Mouse (Mus musculus) thymus, postnatal 0 days (tissue): ENCODE data around the gene Fan1. TPM values are rescaled to one million over a fixed set of nuclear protein-coding genes. Genes with fewer than 3 reads are reported as not detected.

Experiments
- DNase-seq: peaks from one replicate; pipeline ENCODE4 v3.0.0-alpha.2; 2015; ENCODE audit warnings: low spot score
- polyA plus RNA-seq: library from polyadenylated mRNA; unstranded; fragments of >200 nt; fragmentation: Nextera tagmentation; extraction: Ambion mirVana; gene quantifications from 2 replicates; pipeline ENCODE4 v1.2.1, GENCODE M21; 2015

Fan1 gene
- 3.7 and 5.9 TPM in 2 replicates for polyA plus RNA-seq

DNA sequence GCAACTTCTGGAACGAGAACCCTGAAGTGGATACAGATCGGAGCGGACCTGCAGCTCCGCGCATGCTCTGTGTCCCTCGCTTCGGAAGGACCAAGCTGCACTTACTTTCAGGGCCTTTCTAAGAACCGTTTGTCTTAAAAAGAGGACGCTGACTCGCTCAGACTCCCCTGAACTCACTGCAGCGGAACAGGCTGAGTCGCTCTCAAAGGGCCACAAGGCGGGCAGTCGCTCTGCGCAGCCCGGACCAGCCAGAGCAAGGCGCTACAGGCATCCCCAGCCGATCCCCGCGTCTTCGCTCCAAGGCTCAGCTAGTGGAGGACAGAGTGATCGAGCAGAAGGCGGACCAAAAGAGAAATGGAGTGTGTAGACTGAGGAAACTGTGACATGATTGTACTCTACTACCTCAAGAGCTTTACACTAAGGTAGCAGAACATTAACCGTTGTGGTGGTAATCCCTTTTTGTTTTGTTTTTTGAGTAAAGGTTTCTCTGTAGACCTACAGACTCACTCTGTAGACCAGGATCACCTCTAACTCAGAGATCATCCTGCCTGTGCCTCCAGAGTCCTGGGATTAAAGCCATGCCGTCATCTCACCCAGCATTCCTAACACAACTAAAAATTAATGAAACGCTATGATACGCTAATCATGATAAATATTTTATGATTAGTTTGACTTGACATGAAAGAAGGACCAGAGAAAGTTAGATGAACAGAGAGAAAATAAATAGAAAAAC is at the start of gene Fan1:
Fan1 (minus strand) TSS at position 266 of the 733 bp plus-strand sequence.
- peak; percentile 88 for DNase-seq

DNA sequence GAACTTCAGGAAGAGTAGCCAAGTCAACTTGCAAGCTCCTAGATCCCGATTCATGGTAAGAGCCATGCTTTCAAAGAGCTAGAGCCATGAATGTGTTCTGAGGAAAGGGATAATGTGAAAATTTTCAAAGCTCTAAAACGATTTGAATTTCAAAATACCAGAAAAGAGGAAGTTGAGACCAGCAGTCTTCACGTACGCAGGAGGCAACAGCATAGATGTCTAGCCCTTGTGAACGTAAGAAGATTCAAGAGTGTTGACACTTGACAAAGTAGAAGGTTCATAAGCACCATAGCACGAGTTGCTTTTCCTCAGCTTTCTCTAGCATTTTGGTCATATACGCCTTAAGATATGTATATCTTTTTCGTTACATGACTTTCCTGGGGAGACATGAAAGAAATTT is 30.1 kb upstream of the Fan1 start:
- DNase-seq: no peak

DNA sequence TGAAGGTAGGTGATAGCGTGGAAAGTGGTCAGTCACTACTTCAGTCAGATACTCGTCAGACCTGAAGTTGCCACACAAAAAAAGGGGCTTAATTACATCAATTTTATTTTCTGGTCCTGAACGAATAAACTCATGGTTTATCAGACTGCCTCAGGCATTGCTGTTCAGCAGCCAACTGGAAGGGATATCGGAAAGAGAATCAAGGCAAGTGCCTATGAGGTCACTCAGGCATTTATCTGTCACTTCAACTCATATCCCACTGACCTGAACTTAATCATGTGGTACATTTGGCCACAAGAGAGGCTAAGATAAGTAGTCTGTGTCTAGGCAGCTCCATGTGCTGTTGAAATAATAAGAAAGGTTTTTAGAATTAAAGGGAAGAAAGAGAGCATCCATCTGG is 28.6 kb upstream of the Fan1 start:
- DNase-seq: no peak

DNA sequence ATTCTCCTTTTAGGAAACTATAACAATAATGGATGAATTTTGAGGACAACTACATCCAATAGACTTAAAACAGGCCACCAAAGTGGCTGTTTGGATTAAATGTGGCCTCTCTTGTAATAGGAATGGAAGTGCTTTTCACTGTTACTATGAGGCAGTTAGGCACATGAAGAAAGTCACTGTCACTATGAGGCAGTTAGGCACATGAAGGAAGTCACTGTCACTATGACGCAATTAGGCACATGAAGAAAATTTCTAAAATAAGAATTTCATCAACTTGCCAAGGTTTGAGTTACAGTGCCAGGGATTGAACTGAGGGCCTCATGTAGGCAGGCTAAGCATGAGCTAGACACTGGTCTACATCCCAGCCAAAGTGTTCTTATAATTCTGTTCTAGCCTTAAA is 26.8 kb upstream of the Fan1 start:
- DNase-seq: no peak

DNA sequence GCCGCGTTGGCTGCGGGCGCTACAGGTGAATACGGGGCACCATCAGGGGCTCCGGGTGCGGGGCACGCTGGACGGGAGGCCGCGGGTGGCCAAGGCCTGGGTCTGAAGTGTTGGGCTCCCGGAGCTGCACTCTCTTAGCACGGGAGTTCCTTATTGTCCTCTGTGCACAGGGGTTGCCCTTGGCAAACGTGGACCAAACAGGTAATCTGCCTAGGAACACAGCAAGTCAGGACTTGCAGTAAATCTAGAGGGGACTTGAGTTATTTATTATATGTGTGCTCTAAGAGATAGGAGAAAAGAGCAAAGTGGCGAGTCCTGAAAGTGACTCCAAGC is 18.9 kb upstream of the Fan1 start:
- DNase-seq: no peak

DNA sequence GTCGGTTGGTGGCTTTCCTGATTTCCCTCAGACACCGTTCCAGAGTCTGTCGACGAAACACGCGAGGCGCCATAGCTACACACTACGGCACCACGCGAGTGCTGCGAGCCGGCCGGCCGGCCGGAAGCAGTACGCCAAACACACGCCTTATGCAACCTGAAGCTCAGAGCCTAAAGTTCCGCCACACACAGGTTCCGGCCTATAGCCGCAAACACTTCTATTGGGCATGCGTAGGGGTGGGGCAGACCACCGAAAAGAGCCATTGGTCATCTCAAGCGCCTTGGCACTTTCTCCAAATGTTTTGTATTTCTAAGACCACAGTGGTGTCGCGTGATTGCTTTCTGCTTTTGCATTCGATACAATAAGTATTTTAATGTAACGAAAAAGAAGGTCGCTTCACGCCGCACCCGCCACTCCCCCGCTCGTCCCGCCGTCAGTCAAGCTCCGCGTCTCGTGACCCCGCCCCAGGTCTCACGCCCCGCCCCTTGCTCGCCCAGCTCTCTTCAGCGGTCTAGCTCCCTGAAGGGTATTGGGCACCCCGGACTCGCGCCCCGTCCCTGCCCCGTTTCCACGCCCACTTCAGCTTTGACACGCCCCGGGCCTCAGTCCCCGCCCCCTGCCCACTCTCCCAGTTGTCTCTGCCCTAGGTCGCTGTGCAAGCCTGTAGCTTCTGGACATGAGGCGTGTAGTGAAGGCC is 18.4 kb upstream of the Fan1 start, which contains the start of the genes Mphosph10 and Mcee:
Mphosph10 (minus strand) TSS at position 147 of the 697 bp plus-strand sequence.
Mcee (plus strand) TSS at position 486 of the 697 bp plus-strand sequence.
- DNase-seq: peak; percentile 95

DNA sequence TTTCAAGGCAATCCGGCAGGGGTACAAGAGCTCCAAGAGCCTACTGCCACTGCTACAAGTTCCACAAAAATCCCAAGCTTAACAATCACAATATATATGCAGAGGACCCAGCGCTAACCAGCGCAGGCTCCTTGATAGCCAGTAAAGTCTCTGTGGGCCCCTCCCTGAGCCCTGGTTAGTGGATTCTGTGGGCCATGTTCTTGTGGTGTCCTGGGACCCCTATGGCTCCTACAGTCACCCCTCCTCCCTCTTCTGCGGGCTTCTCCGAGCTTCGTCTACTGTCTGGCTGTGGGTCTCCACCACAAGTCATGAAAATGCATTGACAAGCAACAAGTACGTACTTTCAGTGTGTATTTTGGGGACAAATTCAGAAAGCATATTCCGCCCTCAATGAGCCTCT is 17.6 kb upstream of the Fan1 start:
- no peak for DNase-seq

DNA sequence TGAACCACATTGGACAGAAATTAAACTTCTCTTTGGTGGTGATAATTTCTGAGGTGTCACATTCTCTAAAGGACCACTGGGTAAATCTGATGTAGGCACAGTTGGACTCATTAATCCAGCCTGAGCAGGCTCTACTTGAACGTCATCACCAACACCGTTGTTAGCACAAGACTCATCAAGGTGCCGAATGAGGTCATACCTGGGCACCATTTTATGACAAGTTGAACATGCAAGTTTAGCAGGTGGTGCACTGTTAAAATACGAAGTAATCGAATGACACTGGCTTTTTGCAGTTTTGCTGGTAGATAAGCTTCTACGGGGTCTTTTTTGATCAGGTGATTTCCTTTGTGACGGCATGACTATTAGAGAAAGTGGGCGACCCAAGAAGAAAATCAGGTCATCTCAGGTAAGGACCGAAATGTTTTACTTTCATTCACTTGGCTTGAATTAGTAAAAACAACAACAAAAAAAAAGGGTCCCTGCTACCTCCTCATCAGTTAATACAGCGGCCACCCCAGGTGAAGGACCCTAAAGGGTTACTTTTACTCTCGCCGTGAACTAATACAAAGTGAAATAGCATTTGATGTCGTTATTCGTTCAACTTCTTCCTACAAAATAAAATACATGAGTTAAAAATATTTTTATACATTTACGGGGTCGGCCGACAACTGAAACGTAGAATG is 607 bp downstream of the Fan1 start:
- DNase-seq: no peak

DNA sequence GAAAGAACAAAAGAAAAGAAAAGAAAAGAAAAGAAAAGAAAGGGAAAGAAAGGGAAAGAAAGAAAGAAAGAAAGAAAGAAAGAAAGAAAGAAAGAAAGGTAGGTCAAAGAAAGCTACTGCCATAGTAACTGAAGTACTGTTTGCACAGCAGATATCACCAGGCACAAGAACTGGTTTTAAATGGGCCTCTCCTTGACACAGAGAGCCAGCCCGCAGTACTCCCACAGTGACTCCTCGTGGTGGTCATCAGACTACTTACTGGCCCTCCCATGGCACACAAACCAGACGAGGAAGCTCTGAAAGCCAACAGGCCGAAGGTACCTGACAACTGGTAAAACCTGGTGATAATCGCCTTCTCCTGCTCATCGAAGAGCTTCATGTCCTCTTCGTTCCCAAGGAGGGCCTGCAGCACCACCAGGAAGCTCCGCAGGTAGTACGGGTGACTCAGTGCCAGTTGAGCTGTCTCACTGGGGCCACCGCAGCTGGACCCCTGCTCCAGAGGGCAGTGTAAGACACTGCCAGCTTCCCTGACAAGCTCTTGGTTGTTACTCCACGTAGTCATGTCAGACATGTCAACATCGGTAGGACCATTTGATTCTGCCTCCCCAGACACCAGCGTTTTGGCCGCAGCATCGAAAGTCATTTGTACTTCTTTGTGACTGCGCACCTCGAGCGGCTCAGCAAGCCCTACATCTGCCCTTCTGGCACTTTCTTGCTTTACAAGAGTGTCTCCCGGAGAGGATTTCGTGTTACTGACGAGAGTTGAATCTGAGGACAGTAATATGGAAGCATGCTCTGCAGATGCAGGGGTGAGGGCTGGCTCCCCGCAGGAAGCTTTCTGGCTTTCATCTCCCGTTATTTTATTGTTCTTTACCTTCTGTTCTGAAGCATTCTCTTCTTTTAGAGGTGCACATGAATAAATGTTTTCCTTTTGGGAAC is 1.7 kb downstream of the Fan1 start:
- no peak for DNase-seq

DNA sequence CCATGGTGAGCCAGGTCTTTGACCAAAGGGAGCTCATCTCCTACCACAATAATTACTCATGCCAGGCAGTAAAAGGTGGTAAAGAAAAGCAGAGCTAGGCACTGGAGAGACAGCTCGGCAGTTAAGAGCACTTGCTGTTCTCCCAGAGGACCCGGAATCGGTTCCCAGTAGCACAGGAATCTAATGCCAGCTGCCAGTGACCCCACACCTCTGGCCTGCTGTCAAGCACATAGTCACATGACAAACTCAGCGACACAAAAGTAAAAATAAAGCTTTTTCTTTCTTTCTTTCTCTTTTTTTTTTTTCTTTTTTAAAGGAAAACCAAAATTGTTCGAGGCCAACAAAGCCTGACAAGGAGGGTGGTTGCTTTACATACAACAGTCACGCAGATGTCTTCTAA is 4.1 kb downstream of the Fan1 start:
- no peak for DNase-seq

DNA sequence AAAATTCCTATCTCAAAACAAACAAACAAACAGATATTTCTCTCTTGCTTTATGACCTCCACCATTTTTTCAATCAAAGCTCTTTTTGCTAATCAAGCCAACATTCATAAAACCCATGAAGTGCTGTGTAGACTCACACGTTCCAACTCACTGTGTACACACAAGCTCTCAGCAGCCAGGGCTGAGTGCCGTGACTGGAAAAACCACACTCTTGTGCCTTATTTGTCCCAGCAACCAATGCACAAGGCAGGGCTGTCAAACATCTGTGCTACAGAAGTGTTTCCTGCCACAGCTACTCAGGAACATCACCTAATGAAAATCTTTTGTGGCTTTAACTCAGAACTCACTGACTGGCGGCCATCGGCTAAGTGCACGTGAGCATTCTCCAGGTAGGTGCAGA is 8.0 kb downstream of the Fan1 start:
- DNase-seq: no peak

DNA sequence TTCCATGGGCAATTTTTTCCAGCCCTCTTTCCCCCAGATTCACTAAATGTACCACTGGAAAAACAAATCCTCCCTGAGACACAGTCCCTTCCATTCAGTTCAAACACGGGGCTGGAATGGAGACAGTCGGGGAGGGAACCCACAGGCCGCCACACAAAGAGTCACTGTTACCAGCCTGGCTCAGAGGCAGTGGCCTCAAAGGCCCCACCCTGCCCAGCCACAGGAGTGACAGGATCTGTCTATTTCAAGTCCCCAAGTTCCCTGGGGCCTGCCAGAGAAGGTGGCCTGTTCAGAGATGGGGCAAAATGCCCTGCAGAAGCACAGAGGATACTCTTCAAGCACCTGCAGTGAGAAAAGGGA is 13.3 kb downstream of the Fan1 start:
- DNase-seq: no peak

DNA sequence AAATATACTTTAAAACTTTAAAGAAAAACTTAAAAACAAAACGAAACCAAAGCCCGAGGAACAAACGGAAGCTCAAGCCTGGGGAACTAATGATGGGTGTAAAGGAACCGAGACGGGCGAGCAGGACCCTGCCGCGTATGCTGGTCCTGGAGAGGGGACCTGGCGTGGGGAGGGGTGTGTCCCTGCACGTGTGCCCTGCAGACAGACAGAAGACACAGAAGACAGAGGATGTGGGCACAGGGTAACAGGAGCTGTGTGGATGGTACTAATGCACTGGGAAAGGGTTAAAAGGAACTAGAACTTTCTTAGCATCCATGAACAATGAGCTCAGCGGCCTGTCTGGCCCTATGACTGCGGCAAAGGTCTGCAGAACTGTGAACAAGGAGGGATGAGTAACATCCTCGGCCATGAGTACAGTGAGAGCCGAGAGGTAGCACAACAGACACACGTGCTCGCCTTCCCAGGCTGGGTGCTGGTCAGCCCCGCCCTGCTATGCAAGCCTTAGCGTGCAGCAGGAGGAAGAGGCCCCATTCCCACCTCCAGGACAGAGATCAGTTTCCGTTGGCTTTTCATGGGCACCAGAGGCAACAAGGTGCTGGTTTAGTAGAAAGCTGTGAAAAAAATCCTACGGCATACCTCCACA is 13.8 kb downstream of the Fan1 start:
- no peak for DNase-seq

DNA sequence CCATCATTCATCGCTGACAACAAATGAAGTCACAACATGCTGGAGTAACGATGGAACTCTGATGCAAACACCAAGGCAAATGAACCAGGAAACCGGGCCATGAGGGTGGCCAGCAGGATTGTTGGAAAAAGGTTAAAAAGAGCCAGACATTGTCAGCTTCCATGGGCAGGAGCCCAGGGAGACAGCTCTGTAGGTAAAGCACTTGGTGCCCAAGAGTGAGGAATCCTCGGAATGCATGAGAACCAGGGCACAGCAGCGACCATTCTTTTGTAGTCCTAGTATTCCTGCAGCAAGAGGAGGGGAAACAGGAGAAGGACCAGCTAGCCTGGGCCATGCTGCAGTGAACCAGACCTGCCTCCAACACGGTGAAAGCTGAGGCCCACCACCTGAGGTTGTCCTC is 15.2 kb downstream of the Fan1 start:
- no peak for DNase-seq

DNA sequence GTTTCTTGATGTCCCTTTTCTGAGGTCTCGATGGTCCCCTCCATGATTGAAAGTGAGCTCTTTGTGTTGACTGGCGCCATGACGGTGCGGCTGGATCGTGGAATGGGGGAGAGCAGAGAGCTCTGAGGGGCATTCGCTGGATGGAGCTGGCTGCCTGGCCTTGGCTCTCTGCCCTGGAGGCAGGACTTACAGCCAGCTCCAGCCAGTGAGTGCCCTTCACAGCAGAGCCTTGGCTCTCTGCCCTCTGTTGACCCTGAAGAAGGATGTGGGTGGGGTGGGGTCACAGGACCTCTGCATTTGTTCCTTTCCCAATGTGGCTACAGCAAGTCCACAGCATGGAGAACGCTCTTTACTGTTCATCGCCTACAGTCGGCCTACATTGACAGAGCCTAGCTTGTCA is 16.5 kb downstream of the Fan1 start:
- no peak for DNase-seq

DNA sequence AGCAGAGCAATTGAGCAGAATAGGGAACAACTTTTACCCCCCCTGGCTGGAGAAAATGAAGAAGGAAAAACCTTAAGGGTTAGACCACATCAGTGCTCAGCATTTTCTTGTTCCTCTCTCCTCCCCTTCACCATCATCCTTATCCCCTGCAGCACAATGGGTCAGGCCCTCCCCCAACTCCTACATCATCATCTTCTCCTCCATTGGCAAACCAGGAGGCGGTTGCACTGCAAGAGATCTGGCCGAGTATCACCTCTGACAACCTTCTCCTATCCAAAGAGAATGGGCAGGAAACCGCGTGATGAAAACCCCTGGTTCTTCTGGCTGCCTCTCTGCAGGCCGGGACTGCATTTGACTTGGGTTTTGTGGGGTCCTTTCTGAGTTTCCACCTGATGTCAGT is 17.2 kb downstream of the Fan1 start:
- DNase-seq: no peak

DNA sequence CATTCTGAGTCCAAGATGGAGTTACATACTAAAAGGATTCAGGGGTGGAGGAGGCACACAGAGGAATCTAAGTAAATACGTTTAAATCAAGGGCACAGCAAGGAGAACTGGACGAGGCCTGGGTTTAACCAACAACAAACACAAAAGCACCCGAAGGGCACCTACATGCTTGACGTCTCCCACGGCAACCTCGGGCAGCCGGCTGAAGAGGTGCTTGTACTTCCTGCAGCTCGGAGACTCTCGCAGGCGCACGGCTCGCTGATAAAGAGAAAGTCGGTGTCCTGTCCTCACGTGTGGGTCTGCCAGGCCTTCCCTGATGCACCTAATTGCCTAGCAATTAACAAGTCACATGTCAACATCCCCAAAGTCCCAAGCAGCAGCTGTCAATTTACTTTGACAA is 19.7 kb downstream of the Fan1 start:
- DNase-seq: no peak

DNA sequence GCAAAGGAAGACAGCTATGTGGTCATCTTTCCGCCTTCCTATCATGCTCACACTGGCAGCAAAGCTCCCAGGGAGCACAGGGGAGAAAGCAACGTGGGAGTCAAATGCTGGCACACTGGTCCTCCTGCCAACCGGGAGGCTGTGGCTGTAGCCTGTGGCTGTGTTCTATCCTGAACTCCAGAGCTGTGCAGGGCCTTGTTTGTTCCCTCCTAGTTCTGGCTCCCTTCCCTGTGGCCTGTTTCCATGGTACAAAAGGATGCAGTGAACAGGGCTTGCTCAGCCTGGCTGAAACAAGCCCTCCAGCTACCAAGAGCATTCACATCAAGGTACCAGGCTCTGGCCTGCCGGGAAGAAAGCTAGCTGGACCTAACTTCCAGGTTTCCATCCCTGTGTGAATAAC is 22.8 kb downstream of the Fan1 start:
- DNase-seq: no peak

DNA sequence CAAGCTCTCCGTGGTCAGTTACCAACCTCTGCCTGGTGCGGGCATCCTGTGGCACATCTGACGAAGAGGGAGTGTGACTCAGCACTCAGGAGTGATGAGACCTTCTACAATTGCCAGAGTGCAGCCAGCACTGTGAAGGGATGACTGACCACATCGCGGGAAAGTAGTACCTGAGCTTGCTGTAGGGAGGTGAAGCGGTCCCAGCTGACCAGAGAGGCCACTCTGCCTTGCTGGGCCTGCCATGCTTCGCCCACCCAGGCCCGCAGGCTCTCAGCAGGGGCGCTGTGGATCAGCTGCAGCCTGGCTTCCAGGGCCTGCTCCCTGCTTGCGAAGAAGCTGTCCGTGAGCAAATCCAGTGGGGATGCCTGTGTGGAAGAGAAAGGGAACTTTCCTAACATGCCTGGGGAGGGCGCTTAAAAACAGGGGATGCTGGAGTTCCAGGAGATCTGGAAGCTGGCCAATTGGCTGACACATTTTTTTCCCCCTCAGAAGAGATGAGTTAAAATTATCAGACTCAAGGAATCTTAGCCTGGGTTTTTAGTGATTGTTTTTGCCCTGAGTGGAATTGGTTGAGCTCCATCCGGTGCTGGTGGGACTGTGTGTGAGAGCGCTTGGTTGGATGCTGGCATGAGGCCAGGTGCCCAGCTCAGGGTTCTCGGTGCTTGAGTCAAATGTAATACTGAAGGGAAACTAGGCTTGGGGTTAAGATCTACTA is 24.6 kb downstream of the Fan1 start:
- no peak for DNase-seq

DNA sequence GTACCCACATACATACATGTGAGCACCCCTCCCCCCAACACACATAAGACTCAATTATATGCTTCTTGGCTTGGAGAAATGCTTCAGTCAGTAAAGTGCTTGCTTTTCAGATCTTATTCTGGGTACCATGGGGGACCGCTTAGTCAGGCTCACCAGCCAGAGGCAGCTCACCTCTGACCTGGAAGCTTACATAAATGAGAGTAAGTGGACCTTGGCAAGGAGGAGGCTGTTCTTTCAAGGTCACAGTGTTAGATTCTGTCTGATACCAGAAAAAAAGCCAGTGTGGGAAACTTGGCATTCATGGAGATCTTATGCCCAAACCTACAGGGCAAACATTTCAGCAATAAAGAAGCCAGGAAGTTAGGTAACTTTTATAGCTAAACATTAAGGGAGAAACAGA is 26.1 kb downstream of the Fan1 start:
- no peak for DNase-seq
